Comparison of ENCODE assay signal across 19 mouse cellular contexts in genomic region chr8:61715351-61716125, GRCm38 (mm10).
A peak's percentile ranks its signal among the peaks of the same experiment; 100 is the strongest.
DNase-seq lines count a peak whose midpoint lies in the region; ATAC-seq and TF ChIP-seq lines count a peak whose summit lies in the region.
"Had no signal": no experiment of that assay in that cellular context is flagged by ENCODE, and none has a peak within 500 bp of the region (broad histone marks: within the 10 kb centered on the region; RNA-seq: fewer than 3 reads in every experiment).

No protein-coding gene starts in this region.

- in situ Hi-C loops in ES-E14 (cut with MboI; ENCODE audit: low sequenced_read_pairs in 2 of 2, unreplicated experiment in 2 of 2): no loop called here

- peak overlapping the region; percentile 31 for H3K4me2 ChIP-seq in intestine, postnatal 0 days (replicated peaks; ENCODE audit: low read depth)
- H3K4me2 ChIP-seq: limb, embryonic 12.5 days; liver, embryonic 13.5 days; lung, embryonic 15.5 days had no signal

- H3K27me3 ChIP-seq in E14TG2a.4 (ENCODE audit: insufficient read depth, low read length): no peaks in the 10 kb centered on the region
- H3K27me3 ChIP-seq in intestine, postnatal 0 days (replicated peaks; ENCODE audit: control insufficient read depth, insufficient read depth, low read length): no peaks in the 10 kb centered on the region
- H3K27me3 ChIP-seq: limb, embryonic 12.5 days; liver, embryonic 13.5 days; lung, embryonic 15.5 days had no signal

- H3K9me3 ChIP-seq in E14TG2a.4 (ENCODE audit: low read length) (no peaks in the 10 kb centered on the region), ES-E14 (ENCODE audit: control insufficient read depth, insufficient read depth, low read depth, low read length) (no peaks in the 10 kb centered on the region)
- no peaks in the 10 kb centered on the region for H3K9me3 ChIP-seq in intestine, postnatal 0 days (ENCODE audit: control insufficient read depth)
- H3K9me3 ChIP-seq: liver, embryonic 13.5 days; lung, embryonic 15.5 days had no signal

- peak overlapping the region; percentile 52 for H3K4me3 ChIP-seq in E14TG2a.4 (replicated peaks; ENCODE audit: low read length)
- no peak overlapping the region for H3K4me3 ChIP-seq in ES-E14 (ENCODE audit: insufficient read depth in 1 of 2, low read depth in 1 of 2, low read length in 2 of 2, poor library complexity in 1 of 2, severe bottlenecking in 1 of 2)
- H3K4me3 ChIP-seq in intestine, postnatal 0 days (ENCODE audit: low read depth, low read length): no peak overlapping the region
- H3K4me3 ChIP-seq: limb, embryonic 12.5 days; liver, embryonic 13.5 days; lung, embryonic 15.5 days; myocyte had no signal

- 37% methylated on average over 14 of the region's 14 CpGs for WGBS in intestine, postnatal 0 days

- H3K4me1 ChIP-seq in E14TG2a.4 (replicated peaks; ENCODE audit: low read depth, low read length) (peaks cover 39% of the 10 kb centered on the region), ES-E14 (ENCODE audit: control insufficient read depth in 2 of 2, insufficient read depth in 2 of 2, low read length in 2 of 2, poor library complexity in 1 of 2) (peaks cover 5 to 14% of the 10 kb centered on the region in 2 experiments)
- H3K4me1 ChIP-seq in intestine, postnatal 0 days (replicated peaks; ENCODE audit: control insufficient read depth, insufficient read depth, low read length): peaks cover 11% of the 10 kb centered on the region

- peak; percentile 84 for DNase-seq in heart, adult 11 months
- no peak for DNase-seq in heart, postnatal 4 days
- DNase-seq in ES-E14 (ENCODE audit: low read depth, low spot score): no peak
- DNase-seq in lung, postnatal 10 days: no peak
- no peak for DNase-seq in left cerebral cortex, postnatal 25 days (ENCODE audit: low spot score in 2 of 2)
- DNase-seq: adrenal gland, postnatal 10 days; cerebellum, adult 2 months; gastrocnemius, postnatal 10 days; kidney, adult 9 months; kidney, postnatal 4 days; liver, embryonic 13.5 days; midbrain, embryonic 14.5 days; thymus, adult 2 months had no signal

- TF ChIP-seq CTCF in E14TG2a.4 (conservative IDR thresholded peaks at IDR 0.05; ENCODE audit: low read length): no peak
- no peak for TF ChIP-seq CTCF in intestine, postnatal 0 days (IDR thresholded peaks at IDR 0.05; ENCODE audit: low read depth)

- intact Hi-C loops in left cerebral cortex, postnatal 25 days (cut with DNase I): no loop called here

- H3K27ac ChIP-seq in ES-E14 (ENCODE audit: insufficient read depth, low read depth, low read length, poor library complexity, severe bottlenecking): no peak overlapping the region
- peak overlapping the region; percentile 87 for H3K27ac ChIP-seq in intestine, postnatal 0 days (ENCODE audit: low read depth, low read length)
- H3K27ac ChIP-seq: hindbrain, postnatal 0 days; limb, embryonic 12.5 days; liver, embryonic 13.5 days; lung, embryonic 15.5 days had no signal

- H3K36me3 ChIP-seq in E14TG2a.4 (ENCODE audit: insufficient read depth, low read length) (no peaks in the 10 kb centered on the region), ES-E14 (ENCODE audit: control insufficient read depth, insufficient read depth, low read length, poor library complexity, severe bottlenecking) (no peaks in the 10 kb centered on the region)
- H3K36me3 ChIP-seq in intestine, postnatal 0 days (ENCODE audit: control insufficient read depth, insufficient read depth): no peaks in the 10 kb centered on the region; the same call in 1 of the 2 replicates
- H3K36me3 ChIP-seq: liver, embryonic 13.5 days had no signal

- peak overlapping the region; percentile 10; the same call in 1 of the 2 replicates for H3K9ac ChIP-seq in ES-E14 (ENCODE audit: insufficient read depth, low read depth, low read length, poor library complexity, severe bottlenecking)
- no peak overlapping the region for H3K9ac ChIP-seq in intestine, postnatal 0 days (ENCODE audit: low read depth, low read length)
- H3K9ac ChIP-seq: limb, embryonic 12.5 days; liver, embryonic 13.5 days; lung, embryonic 15.5 days had no signal

- ATAC-seq in intestine, postnatal 0 days: peak; percentile 84

TF ChIP-seq in ES-E14, 5 proteins besides CTCF, POLR2A, EP300 and RAD21:
- TF ChIP-seq ZNF384 (IDR thresholded peaks at IDR 0.05; ENCODE audit: low read depth, low read length): no peak
- no peak for TF ChIP-seq ZC3H11A (IDR thresholded peaks at IDR 0.05; ENCODE audit: borderline replicate concordance, low read depth, low read length)
- no peak for TF ChIP-seq HCFC1 (IDR thresholded peaks at IDR 0.05; ENCODE audit: borderline replicate concordance, insufficient read depth, low read length)
- no peak for TF ChIP-seq CHD2 (IDR thresholded peaks at IDR 0.05; ENCODE audit: low read depth, low read length)
- TF ChIP-seq MAFK (IDR thresholded peaks at IDR 0.05; ENCODE audit: insufficient read depth, low read depth, low read length): no peak
